23 mouse cellular contexts compared by ENCODE assay signal in the genomic region with DNA sequence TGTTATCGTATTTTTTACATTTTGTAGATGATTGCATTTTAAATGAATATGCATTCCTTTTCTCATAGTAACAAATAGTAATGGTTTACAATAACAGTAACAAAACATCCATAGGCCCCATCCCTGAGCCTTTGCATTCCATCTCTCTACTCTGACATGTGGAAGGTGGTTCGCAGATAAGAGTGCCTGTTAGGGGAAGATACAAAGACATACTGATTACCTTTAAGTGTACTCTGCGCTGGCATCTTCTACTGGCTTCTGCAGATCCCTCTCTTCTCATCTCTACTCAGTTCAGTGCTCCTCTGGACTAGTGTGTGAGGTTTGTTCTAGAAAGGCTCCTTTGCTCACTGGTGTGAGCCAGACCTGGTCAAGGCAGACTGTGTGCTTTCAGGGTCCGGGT. TPM values are rescaled to one million over a fixed set of nuclear protein-coding genes. Genes with fewer than 3 reads are reported as not detected.
A peak's percentile ranks its signal among the peaks of the same experiment; 100 is the strongest.
DNase-seq lines count a peak whose midpoint lies in the region; ATAC-seq and TF ChIP-seq lines count a peak whose summit lies in the region.
"Had no signal": no experiment of that assay in that cellular context is flagged by ENCODE, and none has a peak within 500 bp of the region (broad histone marks: within the 10 kb centered on the region; RNA-seq: fewer than 3 reads in every experiment).

No protein-coding gene starts in this region.

- H3K27me3 ChIP-seq in heart, embryonic 12.5 days (replicated peaks), result no peaks in the 10 kb centered on the region
- no peaks in the 10 kb centered on the region for H3K27me3 ChIP-seq in liver, embryonic 14.5 days (ENCODE audit: control insufficient read depth, insufficient read depth, low read length)
- H3K27me3 ChIP-seq: heart, embryonic 15.5 days; hindbrain, embryonic 13.5 days had no signal

- no peak overlapping the region for H3K9ac ChIP-seq in heart, embryonic 12.5 days
- H3K9ac ChIP-seq in liver, embryonic 14.5 days (replicated peaks), result no peak overlapping the region
- H3K9ac ChIP-seq: heart, embryonic 15.5 days; hindbrain, embryonic 13.5 days had no signal

- WGBS in heart, embryonic 12.5 days, result 55% methylated on average over 4 of the region's 4 CpGs
- WGBS in liver, embryonic 14.5 days (ENCODE audit: insufficient replicate concordance), result 41% methylated on average over 4 of the region's 4 CpGs

- DNase-seq in heart, adult 9 months (ENCODE audit: low spot score in 2 of 2), result no peak
- DNase-seq in c-Kit-positive CD71-positive TER-119-positive erythroid progenitor cells, embryonic 14.5 days (ENCODE audit: low spot score), result peak; percentile 58
- DNase-seq in liver, embryonic 14.5 days (ENCODE audit: low read depth in 3 of 3, low spot score in 3 of 3), result peak; percentile 31 to 43 (median 35)
- no peak for DNase-seq in kidney, postnatal 10 days
- no peak for DNase-seq in kidney, adult 8-10 months
- DNase-seq: adrenal gland, postnatal 10 days; B cell, adult 2 months; cerebellum, adult 2 months; cerebellum, postnatal 10 days; gastrocnemius, adult 2 months; gastrocnemius, postnatal 36 days; heart, adult 11 months; heart, postnatal 14 days had no signal

- no peak overlapping the region for H3K4me2 ChIP-seq in heart, embryonic 12.5 days
- no peak overlapping the region; the same call in 1 of the 2 replicates for H3K4me2 ChIP-seq in liver, embryonic 14.5 days (ENCODE audit: low read depth)
- H3K4me2 ChIP-seq: heart, embryonic 15.5 days; hindbrain, embryonic 13.5 days had no signal

- peak; percentile 72 for TF ChIP-seq EP300 in liver, embryonic 14.5 days (IDR thresholded peaks at IDR 0.05; ENCODE audit: low read depth)

- ATAC-seq in heart, embryonic 12.5 days (ENCODE audit: insufficient number of reproducible peaks, low FRiP score), result peak; percentile 63; the same call in 1 of the 2 replicates
- peak; percentile 92 for ATAC-seq in liver, embryonic 14.5 days (ENCODE audit: insufficient read depth)
- ATAC-seq in megakaryocyte-erythroid progenitor cell, adult 5-6 weeks (replicated peaks; ENCODE audit: low FRiP score, low TSS enrichment, poor library complexity, severe bottlenecking), result peak; percentile 77
- ATAC-seq: CD4-positive, CD25-positive, alpha-beta regulatory T cell, adult 4 months; forebrain, embryonic 14.5 days had no signal

- no peak for TF ChIP-seq CTCF in liver, embryonic 14.5 days (IDR thresholded peaks at IDR 0.05; ENCODE audit: low read depth)

- no peaks in the 10 kb centered on the region for H3K9me3 ChIP-seq in heart, embryonic 12.5 days (replicated peaks)
- H3K9me3 ChIP-seq in liver, embryonic 14.5 days (ENCODE audit: control insufficient read depth, low read length), result no peaks in the 10 kb centered on the region
- H3K9me3 ChIP-seq: embryonic facial prominence, embryonic 10.5 days; forebrain, embryonic 10.5 days; G1E; heart, embryonic 10.5 days; heart, embryonic 15.5 days; hindbrain, embryonic 13.5 days had no signal

- H3K4me3 ChIP-seq in heart, embryonic 12.5 days, result no peak overlapping the region
- H3K4me3 ChIP-seq in liver, embryonic 14.5 days (ENCODE audit: insufficient read depth in 1 of 2, low read depth in 2 of 2, low read length in 2 of 2), result no peak overlapping the region
- H3K4me3 ChIP-seq: embryonic facial prominence, embryonic 10.5 days; forebrain, embryonic 10.5 days; gastrocnemius, adult 2 months; heart, embryonic 10.5 days; heart, embryonic 15.5 days; hindbrain, embryonic 13.5 days had no signal

- H3K4me1 ChIP-seq in heart, embryonic 12.5 days (replicated peaks), result no peaks in the 10 kb centered on the region
- H3K4me1 ChIP-seq in liver, embryonic 14.5 days (replicated peaks; ENCODE audit: control insufficient read depth in 2 of 2, insufficient read depth in 2 of 2, low read length in 1 of 2), result peaks cover 2 to 18% of the 10 kb centered on the region in 2 experiments; a peak in 3 of 4 replicates
- H3K4me1 ChIP-seq: embryonic facial prominence, embryonic 10.5 days; forebrain, embryonic 10.5 days; heart, embryonic 15.5 days; hindbrain, embryonic 13.5 days had no signal

- H3K36me3 ChIP-seq in heart, embryonic 12.5 days, result no peaks in the 10 kb centered on the region
- no peaks in the 10 kb centered on the region for H3K36me3 ChIP-seq in liver, embryonic 14.5 days (replicated peaks; ENCODE audit: control insufficient read depth, insufficient read depth, low read depth)
- H3K36me3 ChIP-seq: embryonic facial prominence, embryonic 10.5 days; forebrain, embryonic 10.5 days; G1E; heart, embryonic 10.5 days; heart, embryonic 15.5 days; hindbrain, embryonic 13.5 days had no signal

- H3K27ac ChIP-seq in heart, embryonic 12.5 days (ENCODE audit: poor library complexity, severe bottlenecking), result no peak overlapping the region
- no peak overlapping the region for H3K27ac ChIP-seq in liver, embryonic 14.5 days
- H3K27ac ChIP-seq: embryonic facial prominence, embryonic 10.5 days; forebrain, embryonic 10.5 days; gastrocnemius, adult 2 months; heart, embryonic 10.5 days; heart, embryonic 15.5 days; hindbrain, embryonic 13.5 days had no signal

RNA-seq across cellular contexts. Expression of a gene that starts 28.4 kb away (rescaled TPM):
- 50.0 and 54.1 TPM in 2 replicates for polyA plus RNA-seq in heart, embryonic 12.5 days (2016; fragmentation: Nextera tagmentation; extraction: Ambion mirVana)
- polyA plus RNA-seq in liver, embryonic 14.5 days (2012; rRNA removed), result 5.1 and 7.7 TPM in 2 replicates
- polyA plus RNA-seq in liver, embryonic 14.5 days (2014; fragmentation: Nextera tagmentation; extraction: Ambion mirVana), result 16.7 TPM in 2 replicates
- total RNA-seq in megakaryocyte-erythroid progenitor cell, adult 5-6 weeks (2014; fragmentation: Nextera tagmentation), result 28.5 and 35.0 TPM in 2 replicates
- 33.5 and 38.6 TPM in 2 replicates for total RNA-seq in megakaryocyte-erythroid progenitor cell, adult 5-6 weeks (2017)

Comparison
In these comparisons a context has a peak if more than half of its experiments do, and no peak if none do; other contexts are left out.
1. DNase-seq: peak in c-Kit-positive CD71-positive TER-119-positive erythroid progenitor cells, embryonic 14.5 days (single experiment) and liver, embryonic 14.5 days (3 of 3); none in heart, adult 9 months (0 of 2), kidney, postnatal 10 days (single experiment) and kidney, adult 8-10 months (0 of 2).
2. Peak in every context shown above with its lines, with median percentiles within 50 percentile points of each other: ATAC-seq.